Mouse (Mus musculus): ENCODE data around the gene Rrn3. TPM values are rescaled to one million over a fixed set of nuclear protein-coding genes. Genes with fewer than 3 reads are reported as not detected.
"Not testable (repeated sequence)": the region's sequence is repeated elsewhere in the genome, so short reads cannot be mapped to it uniquely, and the experiment has no call there.

Gene Rrn3
- polyA plus RNA-seq, 1 experiment from 2014 or later = 53.4 TPM

GRCm38 (mm10) chr16:13753986-13754385, 26.5 kb upstream of the Rrn3 start:
- no peaks in the 10 kb centered on the region for H3K36me3 ChIP-seq
- ATAC-seq (ENCODE audit: insufficient read depth, low FRiP score, low read depth) = no peak
- no peaks in the 10 kb centered on the region for H3K9me3 ChIP-seq
- H3K4me2 ChIP-seq = peak overlapping the region; percentile 98
- peaks cover 5% of the 10 kb centered on the region; the same call in 1 of the 2 replicates for H3K4me1 ChIP-seq
- no peaks in the 10 kb centered on the region for H3K27me3 ChIP-seq (replicated peaks)
- H3K4me3 ChIP-seq (replicated peaks) = peak overlapping the region; percentile 56; the same call in 1 of the 2 replicates
- 80% methylated on average over 7 of the region's 8 CpGs for WGBS
- H3K27ac ChIP-seq = no peak overlapping the region
- H3K9ac ChIP-seq = no peak overlapping the region

GRCm38 (mm10) chr16:13754400-13755190, 25.9 kb upstream of the Rrn3 start:
- peak overlapping the region; percentile 98 for H3K4me2 ChIP-seq
- peak overlapping the region; percentile 35; the same call in 1 of the 2 replicates for H3K9ac ChIP-seq
- no peaks in the 10 kb centered on the region for H3K9me3 ChIP-seq
- H3K27me3 ChIP-seq (replicated peaks) = no peaks in the 10 kb centered on the region
- peaks cover 5% of the 10 kb centered on the region; the same call in 1 of the 2 replicates for H3K4me1 ChIP-seq
- no peak overlapping the region for H3K27ac ChIP-seq
- H3K4me3 ChIP-seq (replicated peaks) = peak overlapping the region; percentile 56
- no peaks in the 10 kb centered on the region for H3K36me3 ChIP-seq
- ATAC-seq (ENCODE audit: insufficient read depth, low FRiP score, low read depth) = peak; percentile 100
- WGBS = under 1% methylated on average over 65 of the region's 65 CpGs

GRCm38 (mm10) chr16:13757823-13758222, 22.7 kb upstream of the Rrn3 start:
- Histone ChIP-seq H3K4me2 (no peak overlapping the region), H3K4me1 (peaks cover 5% of the 10 kb centered on the region; the same call in 1 of the 2 replicates), H3K27ac (no peak overlapping the region), H3K36me3 (no peaks in the 10 kb centered on the region), H3K9ac (no peak overlapping the region), H3K27me3 (replicated peaks) (no peaks in the 10 kb centered on the region), H3K4me3 (replicated peaks) (no peak overlapping the region), H3K9me3 (no peaks in the 10 kb centered on the region)
- no peak for ATAC-seq (ENCODE audit: insufficient read depth, low FRiP score, low read depth)
- WGBS = 88% methylated on average over 2 of the region's 2 CpGs

GRCm38 (mm10) chr16:13762807-13763206, 17.7 kb upstream of the Rrn3 start:
- H3K27ac ChIP-seq; H3K9ac ChIP-seq; H3K36me3 ChIP-seq; H3K4me3 ChIP-seq (replicated peaks); ATAC-seq (ENCODE audit: insufficient read depth, low FRiP score, low read depth); H3K4me2 ChIP-seq; H3K27me3 ChIP-seq (replicated peaks); H3K9me3 ChIP-seq; H3K4me1 ChIP-seq: not testable (repeated sequence)
- 68% methylated on average over 1 of the region's 1 CpGs for WGBS

- H3K4me1 ChIP-seq = no peaks in the 10 kb centered on the region
- no peak overlapping the region for H3K4me2 ChIP-seq
- no peak overlapping the region for H3K9ac ChIP-seq
- no peaks in the 10 kb centered on the region for H3K27me3 ChIP-seq (replicated peaks)
- no peaks in the 10 kb centered on the region for H3K36me3 ChIP-seq
- H3K4me3 ChIP-seq (replicated peaks) = no peak overlapping the region
- ATAC-seq (ENCODE audit: insufficient read depth, low FRiP score, low read depth) = no peak
- WGBS = 68% methylated on average over 3 of the region's 3 CpGs
- H3K27ac ChIP-seq = no peak overlapping the region
- H3K9me3 ChIP-seq = no peaks in the 10 kb centered on the region
Observed at GRCm38 (mm10) chr16:13764519-13764918, 16.0 kb upstream of the Rrn3 start.

GRCm38 (mm10) chr16:13766367-13766766, 14.1 kb upstream of the Rrn3 start:
- no peaks in the 10 kb centered on the region; the same call in 1 of the 2 replicates for H3K9me3 ChIP-seq
- no peak overlapping the region for H3K4me3 ChIP-seq (replicated peaks)
- H3K4me1 ChIP-seq = no peaks in the 10 kb centered on the region
- no peaks in the 10 kb centered on the region for H3K27me3 ChIP-seq (replicated peaks)
- ATAC-seq (ENCODE audit: insufficient read depth, low FRiP score, low read depth) = no peak
- H3K4me2 ChIP-seq = no peak overlapping the region
- no peak overlapping the region for H3K9ac ChIP-seq
- H3K27ac ChIP-seq = no peak overlapping the region
- H3K36me3 ChIP-seq = no peaks in the 10 kb centered on the region

- 63% methylated on average over 4 of the region's 4 CpGs for WGBS
Observed at GRCm38 (mm10) chr16:13771603-13772002, 8.9 kb upstream of the Rrn3 start.

GRCm38 (mm10) chr16:13772051-13772450, 8.5 kb upstream of the Rrn3 start:
- not testable (repeated sequence) for H3K27me3 ChIP-seq (replicated peaks); H3K4me2 ChIP-seq; ATAC-seq (ENCODE audit: insufficient read depth, low FRiP score, low read depth); H3K4me1 ChIP-seq; H3K27ac ChIP-seq; H3K9me3 ChIP-seq; H3K4me3 ChIP-seq (replicated peaks); H3K36me3 ChIP-seq; H3K9ac ChIP-seq
- WGBS = 82% methylated on average over 5 of the region's 5 CpGs

More at GRCm38 (mm10) chr16:13771603-13772002, 8.9 kb upstream of the Rrn3 start:
- not testable (repeated sequence) for H3K27me3 ChIP-seq (replicated peaks); H3K9me3 ChIP-seq; H3K27ac ChIP-seq; H3K36me3 ChIP-seq; ATAC-seq (ENCODE audit: insufficient read depth, low FRiP score, low read depth); H3K4me1 ChIP-seq; H3K4me2 ChIP-seq; H3K9ac ChIP-seq; H3K4me3 ChIP-seq (replicated peaks)

- 64% methylated on average over 2 of the region's 2 CpGs for WGBS
- not testable (repeated sequence) for ATAC-seq (ENCODE audit: insufficient read depth, low FRiP score, low read depth); H3K9me3 ChIP-seq; H3K4me1 ChIP-seq; H3K36me3 ChIP-seq; H3K27ac ChIP-seq; H3K9ac ChIP-seq; H3K27me3 ChIP-seq (replicated peaks); H3K4me2 ChIP-seq; H3K4me3 ChIP-seq (replicated peaks)
Observed at GRCm38 (mm10) chr16:13774011-13774410, 6.5 kb upstream of the Rrn3 start.

GRCm38 (mm10) chr16:13774651-13775050, 5.9 kb upstream of the Rrn3 start:
- H3K27me3 ChIP-seq (replicated peaks); H3K36me3 ChIP-seq; H3K4me3 ChIP-seq (replicated peaks); H3K4me2 ChIP-seq; ATAC-seq (ENCODE audit: insufficient read depth, low FRiP score, low read depth); H3K27ac ChIP-seq; H3K4me1 ChIP-seq; H3K9me3 ChIP-seq; H3K9ac ChIP-seq: not testable (repeated sequence)
- WGBS = 87% methylated on average over 3 of the region's 3 CpGs

GRCm38 (mm10) chr16:13781216-13781615, 708 bp downstream of the Rrn3 start:
- peaks cover 14% of the 10 kb centered on the region for H3K36me3 ChIP-seq
- no peak for ATAC-seq (ENCODE audit: insufficient read depth, low FRiP score, low read depth)

GRCm38 (mm10) chr16:13785932-13786331, 5.4 kb downstream of the Rrn3 start:
- H3K4me2 ChIP-seq = no peak overlapping the region
- no peaks in the 10 kb centered on the region for H3K27me3 ChIP-seq (replicated peaks)
- H3K27ac ChIP-seq = no peak overlapping the region
- no peak overlapping the region for H3K9ac ChIP-seq
- WGBS = 82% methylated on average over 3 of the region's 3 CpGs
- no peaks in the 10 kb centered on the region for H3K9me3 ChIP-seq
- H3K36me3 ChIP-seq = peaks cover 44% of the 10 kb centered on the region
- H3K4me1 ChIP-seq = peaks cover 5% of the 10 kb centered on the region
- no peak for ATAC-seq (ENCODE audit: insufficient read depth, low FRiP score, low read depth)
- no peak overlapping the region for H3K4me3 ChIP-seq (replicated peaks)

More at GRCm38 (mm10) chr16:13781216-13781615, 708 bp downstream of the Rrn3 start:
- Histone ChIP-seq H3K9me3 (no peaks in the 10 kb centered on the region), H3K4me2 (peak overlapping the region; percentile 75), H3K4me1 (peaks cover 12% of the 10 kb centered on the region), H3K4me3 (replicated peaks) (peak overlapping the region; percentile 70), H3K27ac (peak overlapping the region; percentile 21; the same call in 1 of the 2 replicates), H3K27me3 (replicated peaks) (no peaks in the 10 kb centered on the region), H3K9ac (peak overlapping the region; percentile 86; the same call in 1 of the 2 replicates)
- 25% methylated on average over 8 of the region's 8 CpGs for WGBS

Measured in stomach, embryonic 15.5 days (tissue).